ENCODE assay signal across 12 mouse cellular contexts in genomic region chr2:72197026-72197425, GRCm38 (mm10).
A peak's percentile ranks its signal among the peaks of the same experiment; 100 is the strongest.
DNase-seq lines count a peak whose midpoint lies in the region; ATAC-seq and TF ChIP-seq lines count a peak whose summit lies in the region.
"Had no signal": no experiment of that assay in that cellular context is flagged by ENCODE, and none has a peak within 500 bp of the region (broad histone marks: within the 10 kb centered on the region; RNA-seq: fewer than 3 reads in every experiment).

No protein-coding gene starts in this region.

- no peaks in the 10 kb centered on the region for H3K9me3 ChIP-seq in liver, embryonic 12.5 days (replicated peaks)
- H3K9me3 ChIP-seq in midbrain, embryonic 10.5 days (replicated peaks) = no peaks in the 10 kb centered on the region
- H3K9me3 ChIP-seq: embryonic facial prominence, embryonic 15.5 days had no signal

- no peak for ATAC-seq in liver, embryonic 12.5 days
- ATAC-seq in megakaryocyte-erythroid progenitor cell, adult 5-6 weeks (replicated peaks; ENCODE audit: low FRiP score, low TSS enrichment, poor library complexity, severe bottlenecking) = 0 out of 2 replicates have a peak, but pooled peaks have one; percentile 17

- DNase-seq in adrenal gland, adult (ENCODE audit: inconsistent age in 2 of 2, low spot score in 1 of 2) = peak; percentile 69 to 83
- DNase-seq in adrenal gland, postnatal 4 days (ENCODE audit: low spot score in 2 of 2) = no peak
- peak; percentile 72 for DNase-seq in liver, adult 2 months (ENCODE audit: extremely low read depth, low read depth, low spot score)
- DNase-seq in adipocyte (ENCODE audit: low spot score) = peak; percentile 19
- DNase-seq in urinary bladder, postnatal 36 days (ENCODE audit: low spot score in 2 of 2) = no peak
- DNase-seq in midbrain, embryonic 10.5 days (ENCODE audit: low spot score) = no peak
- DNase-seq: B cell, adult 2 months; kidney, adult 11 months; midbrain, embryonic 14.5 days had no signal

- H3K36me3 ChIP-seq in liver, adult 2 months (ENCODE audit: control insufficient read depth, insufficient read depth, low read length) = peaks cover 79% of the 10 kb centered on the region
- H3K36me3 ChIP-seq in liver, embryonic 12.5 days = no peaks in the 10 kb centered on the region
- H3K36me3 ChIP-seq in midbrain, embryonic 10.5 days = no peaks in the 10 kb centered on the region
- H3K36me3 ChIP-seq: embryonic facial prominence, embryonic 15.5 days had no signal

- 3% methylated on average over 3 of the region's 3 CpGs for WGBS in liver, adult 2 months
- 10% methylated on average over 3 of the region's 3 CpGs for WGBS in liver, embryonic 12.5 days (ENCODE audit: insufficient replicate concordance)
- 56% methylated on average over 3 of the region's 3 CpGs for WGBS in midbrain, embryonic 10.5 days

- 0 out of 2 replicates have a peak overlapping the region, but pooled peaks have one; percentile 31 for H3K9ac ChIP-seq in liver, adult 2 months (ENCODE audit: low read depth, low read length)
- no peak overlapping the region for H3K9ac ChIP-seq in liver, embryonic 12.5 days
- H3K9ac ChIP-seq: embryonic facial prominence, embryonic 15.5 days had no signal

- peaks cover 14% of the 10 kb centered on the region for H3K4me1 ChIP-seq in liver, adult 2 months (ENCODE audit: control insufficient read depth, insufficient read depth, low read length)
- peaks cover 19% of the 10 kb centered on the region for H3K4me1 ChIP-seq in liver, embryonic 12.5 days
- H3K4me1 ChIP-seq in midbrain, embryonic 10.5 days = peaks cover 19% of the 10 kb centered on the region

- no peak overlapping the region for H3K4me3 ChIP-seq in liver, adult 2 months (ENCODE audit: insufficient read depth, low read depth, low read length)
- no peak overlapping the region for H3K4me3 ChIP-seq in liver, embryonic 12.5 days
- no peak overlapping the region for H3K4me3 ChIP-seq in midbrain, embryonic 10.5 days
- H3K4me3 ChIP-seq: embryonic facial prominence, embryonic 15.5 days had no signal

- peaks cover 3% of the 10 kb centered on the region; the same call in 1 of the 2 replicates for H3K79me2 ChIP-seq in liver, adult 2 months (ENCODE audit: control insufficient read depth, insufficient read depth, low read length)

- no peak overlapping the region for H3K4me2 ChIP-seq in liver, embryonic 12.5 days
- H3K4me2 ChIP-seq: embryonic facial prominence, embryonic 15.5 days had no signal

- TF ChIP-seq POLR2A in liver, adult 2 months (IDR thresholded peaks at IDR 0.05; ENCODE audit: extremely low read depth, insufficient read depth, low read length) = no peak

- peak; percentile 33; the same call in 1 of the 2 replicates for TF ChIP-seq CTCF in liver, adult 2 months (IDR thresholded peaks at IDR 0.05; ENCODE audit: low read depth, low read length)

- H3K27me3 ChIP-seq in liver, adult 2 months (ENCODE audit: control insufficient read depth, insufficient read depth, low read length) = no peaks in the 10 kb centered on the region
- no peaks in the 10 kb centered on the region for H3K27me3 ChIP-seq in liver, embryonic 12.5 days (replicated peaks)
- H3K27me3 ChIP-seq in midbrain, embryonic 10.5 days (ENCODE audit: low read depth, poor library complexity, severe bottlenecking) = no peaks in the 10 kb centered on the region
- H3K27me3 ChIP-seq: embryonic facial prominence, embryonic 15.5 days had no signal

- H3K27ac ChIP-seq in liver, adult 2 months (replicated peaks; ENCODE audit: insufficient read depth, low read depth, low read length) = peak overlapping the region; percentile 31
- no peak overlapping the region for H3K27ac ChIP-seq in liver, embryonic 12.5 days
- no peak overlapping the region for H3K27ac ChIP-seq in midbrain, embryonic 10.5 days (replicated peaks)
- H3K27ac ChIP-seq: embryonic facial prominence, embryonic 15.5 days had no signal

Comparison
In these comparisons a context has a peak if more than half of its experiments do, and no peak if none do; other contexts are left out.
1. DNase-seq: peak in adrenal gland, adult (2 of 2), liver, adult 2 months (single experiment) and adipocyte (single experiment); none in adrenal gland, postnatal 4 days (0 of 2), urinary bladder, postnatal 36 days (0 of 2) and midbrain, embryonic 10.5 days (single experiment).